Mouse (Mus musculus): ENCODE results near the gene Prdm4. TPM values are rescaled to one million over a fixed set of nuclear protein-coding genes. Genes with fewer than 3 reads are reported as not detected.

The Prdm4 gene
- polyA plus RNA-seq (2012; fragmentation: generic; extraction: Trizol), result 18.0 TPM
- long read RNA-seq, experiment 1, transcript Prdm4-201 (12 exons, 3,877 nt), result major isoform, 7 of 20 reads
- long read RNA-seq, experiment 1, partial matches to known transcripts, result 3 of 20 reads
- long read RNA-seq, experiment 1, other reads (novel, unspliced or antisense), result 8 of 20 reads
- long read RNA-seq, experiment 2, transcript Prdm4-207 (12 exons, 3,962 nt), result minor isoform, 16 of 87 reads
- long read RNA-seq, experiment 2, transcript Prdm4-201 (12 exons, 3,877 nt), result major isoform, 31 of 87 reads
- long read RNA-seq, experiment 2, partial matches to known transcripts, result 9 of 87 reads
- long read RNA-seq, experiment 2, other reads (novel, unspliced or antisense), result 31 of 87 reads

DNA sequence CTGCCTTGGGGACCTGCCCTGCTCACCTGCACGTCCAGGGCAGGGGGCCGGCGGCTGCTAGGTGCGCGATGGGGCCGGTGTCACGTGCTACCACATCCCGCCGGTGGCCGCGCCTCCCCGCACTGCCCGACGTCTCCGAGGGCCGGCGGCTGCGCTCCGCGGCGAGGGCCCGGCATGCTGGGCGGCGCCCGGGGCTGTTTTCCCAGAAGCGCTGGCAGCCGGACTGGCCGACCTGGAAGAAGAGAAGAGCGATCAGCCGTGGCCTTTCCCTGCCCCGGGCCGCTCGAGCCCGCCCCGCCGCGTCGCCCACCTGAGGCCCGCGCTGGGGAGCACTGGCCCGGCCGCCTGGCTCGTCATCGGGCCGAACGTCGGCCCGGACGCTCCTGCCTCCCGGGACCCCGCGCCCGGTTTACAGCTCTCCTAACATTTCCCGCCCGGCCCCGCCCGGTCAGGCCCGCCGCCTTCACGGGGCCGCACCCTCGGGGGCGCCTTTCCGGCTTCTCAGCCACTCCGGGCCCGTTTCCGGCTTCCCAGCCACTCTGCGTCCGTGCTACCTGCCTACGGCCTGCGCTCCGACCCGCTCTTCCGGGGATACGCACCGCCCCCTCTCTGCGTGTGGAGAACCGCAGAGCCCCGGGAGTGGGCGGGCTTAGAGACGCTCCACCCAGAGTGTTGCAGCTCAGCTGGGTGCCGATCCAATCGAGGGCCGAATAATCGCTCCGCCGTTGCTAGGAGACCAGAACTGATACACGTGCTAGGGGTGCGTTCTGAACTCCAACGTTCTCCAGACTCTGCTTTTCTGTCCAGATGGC lies at the start of gene Prdm4:
Gene Prdm4 (minus strand): TSS at position 645 of the 812 bp plus-strand sequence.
- Histone ChIP-seq H3ac (ENCODE audit: control insufficient read depth, insufficient read length, low read depth) (peak within 1 kb of the TSS; percentile 96), H3K79me2 (ENCODE audit: control insufficient read depth, insufficient read depth) (peaks cover 50% of the 10 kb centered on the region), H3K79me3 (ENCODE audit: low read depth) (peaks cover 40% of the 10 kb centered on the region), H3K4me3 (ENCODE audit: insufficient read depth, poor library complexity, severe bottlenecking) (peak within 1 kb of the TSS; percentile 87), H3K36me3 (ENCODE audit: control insufficient read depth, insufficient read depth) (peaks cover 31% of the 10 kb centered on the region), H3K27me3 (ENCODE audit: control insufficient read depth, insufficient read depth, insufficient read length) (peaks cover 5% of the 10 kb centered on the region)
- no peak for TF ChIP-seq USF1 (IDR thresholded peaks at IDR 0.05; ENCODE audit: low read depth)
- peak; percentile 89 for TF ChIP-seq MAX (IDR thresholded peaks at IDR 0.05)

DNA sequence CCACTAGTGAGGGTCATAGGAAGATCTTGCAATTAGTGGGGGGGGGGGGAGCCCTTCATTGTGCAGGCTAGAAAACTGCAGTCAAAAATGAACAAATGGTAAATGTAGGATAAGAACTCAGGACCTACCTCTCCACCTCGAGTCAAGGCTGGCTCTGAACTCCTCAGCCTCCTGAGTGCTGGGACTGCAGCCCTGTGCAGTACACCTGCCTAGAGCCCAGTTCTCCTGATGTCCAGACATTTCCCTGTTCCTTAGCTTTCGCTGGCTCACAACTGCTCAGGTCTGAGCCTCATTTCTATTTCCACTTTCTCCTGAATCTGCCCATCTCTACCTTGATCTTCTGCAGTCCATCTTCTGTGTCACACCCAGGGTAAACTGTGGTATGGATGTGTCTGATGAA lies 49.5 kb upstream of the Prdm4 start:
- Histone ChIP-seq H3K79me2 (ENCODE audit: control insufficient read depth, insufficient read depth) (no peaks in the 10 kb centered on the region), H3ac (ENCODE audit: control insufficient read depth, insufficient read length, low read depth) (no peak overlapping the region), H3K27me3 (ENCODE audit: control insufficient read depth, insufficient read depth, insufficient read length) (peaks cover 19% of the 10 kb centered on the region), H3K36me3 (ENCODE audit: control insufficient read depth, insufficient read depth) (no peaks in the 10 kb centered on the region), H3K4me3 (ENCODE audit: insufficient read depth, poor library complexity, severe bottlenecking) (no peak overlapping the region), H3K79me3 (ENCODE audit: low read depth) (no peaks in the 10 kb centered on the region)
- TF ChIP-seq USF1 (IDR thresholded peaks at IDR 0.05; ENCODE audit: low read depth) (no peak), MAX (IDR thresholded peaks at IDR 0.05) (no peak), MYOD1 (IDR thresholded peaks at IDR 0.05; ENCODE audit: control insufficient read depth, insufficient read length, low read depth) (no peak), MYOG (IDR thresholded peaks at IDR 0.05; ENCODE audit: control insufficient read depth, extremely low read depth, insufficient read length) (no peak), FOSL1 (IDR thresholded peaks at IDR 0.05; ENCODE audit: insufficient read depth, low read length, poor library complexity, severe bottlenecking) (no peak), CTCF (IDR thresholded peaks at IDR 0.05; ENCODE audit: control insufficient read depth, insufficient read depth, insufficient read length) (no peak), CEBPB (IDR thresholded peaks at IDR 0.05; ENCODE audit: low read depth) (no peak)

DNA sequence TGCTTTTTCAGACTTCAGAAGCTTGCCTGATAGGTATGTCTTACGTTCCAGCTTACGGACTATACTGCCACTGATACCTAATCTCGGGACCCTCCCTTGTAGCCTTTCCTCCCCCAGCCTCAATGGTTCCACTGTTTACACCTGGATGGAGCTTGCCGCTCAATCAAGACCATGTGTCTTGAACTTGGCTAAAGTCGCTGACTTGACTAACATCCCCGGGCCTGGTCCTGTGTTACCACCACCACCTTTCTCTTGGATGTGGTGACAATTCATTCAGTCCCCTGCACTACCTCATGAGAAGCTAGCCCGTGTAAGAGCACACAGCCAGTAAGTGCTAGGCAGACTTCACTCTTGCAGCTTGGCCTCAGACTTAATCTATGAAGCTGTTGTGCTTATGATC lies 47.4 kb upstream of the Prdm4 start:
- no peaks in the 10 kb centered on the region for H3K79me3 ChIP-seq (ENCODE audit: low read depth)
- TF ChIP-seq MYOG (IDR thresholded peaks at IDR 0.05; ENCODE audit: control insufficient read depth, extremely low read depth, insufficient read length) (no peak), USF1 (IDR thresholded peaks at IDR 0.05; ENCODE audit: low read depth) (no peak), CEBPB (IDR thresholded peaks at IDR 0.05; ENCODE audit: low read depth) (no peak), MAX (IDR thresholded peaks at IDR 0.05) (no peak), FOSL1 (IDR thresholded peaks at IDR 0.05; ENCODE audit: insufficient read depth, low read length, poor library complexity, severe bottlenecking) (no peak), MYOD1 (IDR thresholded peaks at IDR 0.05; ENCODE audit: control insufficient read depth, insufficient read length, low read depth) (no peak), CTCF (IDR thresholded peaks at IDR 0.05; ENCODE audit: control insufficient read depth, insufficient read depth, insufficient read length) (no peak)
- no peaks in the 10 kb centered on the region for H3K79me2 ChIP-seq (ENCODE audit: control insufficient read depth, insufficient read depth)
- no peak overlapping the region for H3ac ChIP-seq (ENCODE audit: control insufficient read depth, insufficient read length, low read depth)
- no peak overlapping the region for H3K4me3 ChIP-seq (ENCODE audit: insufficient read depth, poor library complexity, severe bottlenecking)
- H3K36me3 ChIP-seq (ENCODE audit: control insufficient read depth, insufficient read depth), result no peaks in the 10 kb centered on the region
- H3K27me3 ChIP-seq (ENCODE audit: control insufficient read depth, insufficient read depth, insufficient read length), result peaks cover 22% of the 10 kb centered on the region

DNA sequence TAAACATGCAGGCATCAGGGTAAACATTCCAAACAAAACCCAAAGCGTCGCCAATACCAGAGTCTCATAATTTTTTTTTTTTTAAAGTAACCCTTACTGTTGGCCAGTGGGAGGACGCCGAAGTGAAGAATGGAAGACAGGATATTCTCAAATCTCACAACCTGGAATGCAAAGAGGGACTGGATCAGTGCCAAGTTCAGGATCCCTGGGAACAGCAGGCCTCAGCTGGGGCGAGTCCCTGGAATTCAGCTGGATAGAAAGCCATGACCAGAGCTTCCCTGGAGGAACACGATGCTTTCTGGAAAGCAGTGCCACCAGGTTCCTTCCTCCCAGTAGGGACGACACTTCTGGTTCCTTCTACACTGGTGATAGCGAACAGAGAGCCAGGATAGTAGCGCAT lies 46.0 kb upstream of the Prdm4 start:
- Histone ChIP-seq H3ac (ENCODE audit: control insufficient read depth, insufficient read length, low read depth) (no peak overlapping the region), H3K79me2 (ENCODE audit: control insufficient read depth, insufficient read depth) (no peaks in the 10 kb centered on the region), H3K4me3 (ENCODE audit: insufficient read depth, poor library complexity, severe bottlenecking) (no peak overlapping the region), H3K27me3 (ENCODE audit: control insufficient read depth, insufficient read depth, insufficient read length) (peaks cover 22% of the 10 kb centered on the region), H3K36me3 (ENCODE audit: control insufficient read depth, insufficient read depth) (no peaks in the 10 kb centered on the region), H3K79me3 (ENCODE audit: low read depth) (no peaks in the 10 kb centered on the region)
- TF ChIP-seq USF1 (IDR thresholded peaks at IDR 0.05; ENCODE audit: low read depth) (no peak), FOSL1 (IDR thresholded peaks at IDR 0.05; ENCODE audit: insufficient read depth, low read length, poor library complexity, severe bottlenecking) (no peak), CEBPB (IDR thresholded peaks at IDR 0.05; ENCODE audit: low read depth) (no peak), MYOD1 (IDR thresholded peaks at IDR 0.05; ENCODE audit: control insufficient read depth, insufficient read length, low read depth) (no peak), MYOG (IDR thresholded peaks at IDR 0.05; ENCODE audit: control insufficient read depth, extremely low read depth, insufficient read length) (no peak), MAX (IDR thresholded peaks at IDR 0.05) (no peak), CTCF (IDR thresholded peaks at IDR 0.05; ENCODE audit: control insufficient read depth, insufficient read depth, insufficient read length) (no peak)

DNA sequence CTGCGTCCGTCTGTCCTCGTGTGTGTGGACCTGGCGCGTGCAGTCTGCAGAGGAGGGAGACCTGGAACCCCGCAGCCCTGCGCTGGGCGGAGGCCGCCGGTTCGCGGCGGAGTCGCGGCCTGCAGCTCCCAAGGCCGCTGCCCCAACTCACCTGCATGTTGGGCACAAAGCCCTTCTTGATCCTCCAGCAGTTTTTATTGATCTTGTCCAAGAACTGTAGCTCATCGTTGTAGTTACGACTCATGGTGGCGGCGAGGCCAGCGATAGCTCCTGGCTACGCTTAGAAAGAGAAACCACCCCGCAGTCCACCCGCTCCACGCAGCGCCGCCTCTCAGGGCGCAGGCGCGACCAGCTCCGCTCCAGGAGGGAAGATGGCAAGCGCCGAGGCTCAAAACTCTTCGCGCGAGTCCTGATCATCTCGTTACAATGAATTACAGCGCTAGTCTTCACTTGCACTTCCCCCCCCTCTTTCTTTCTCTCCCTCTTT lies 40.6 kb upstream of the Prdm4 start, which contains the start of gene Rtcb:
Gene Rtcb (minus strand): TSS at position 360 of the 487 bp plus-strand sequence.
- Histone ChIP-seq H3K36me3 (ENCODE audit: control insufficient read depth, insufficient read depth) (peaks cover 30% of the 10 kb centered on the region), H3K79me2 (ENCODE audit: control insufficient read depth, insufficient read depth) (peaks cover 52% of the 10 kb centered on the region), H3K4me3 (ENCODE audit: insufficient read depth, poor library complexity, severe bottlenecking) (peak within 1 kb of the TSS; percentile 95), H3ac (ENCODE audit: control insufficient read depth, insufficient read length, low read depth) (peak within 1 kb of the TSS; percentile 85), H3K79me3 (ENCODE audit: low read depth) (peaks cover 36% of the 10 kb centered on the region), H3K27me3 (ENCODE audit: control insufficient read depth, insufficient read depth, insufficient read length) (peaks cover 8% of the 10 kb centered on the region)
- TF ChIP-seq USF1 (IDR thresholded peaks at IDR 0.05; ENCODE audit: low read depth) (no peak), CTCF (IDR thresholded peaks at IDR 0.05; ENCODE audit: control insufficient read depth, insufficient read depth, insufficient read length) (no peak), MYOG (IDR thresholded peaks at IDR 0.05; ENCODE audit: control insufficient read depth, extremely low read depth, insufficient read length) (no peak), FOSL1 (IDR thresholded peaks at IDR 0.05; ENCODE audit: insufficient read depth, low read length, poor library complexity, severe bottlenecking) (no peak), MAX (IDR thresholded peaks at IDR 0.05) (peak; percentile 68)

Measured in C2C12 (cell line).